Comparison of ENCODE assay signal across 9 mouse cellular contexts in the genomic region with DNA sequence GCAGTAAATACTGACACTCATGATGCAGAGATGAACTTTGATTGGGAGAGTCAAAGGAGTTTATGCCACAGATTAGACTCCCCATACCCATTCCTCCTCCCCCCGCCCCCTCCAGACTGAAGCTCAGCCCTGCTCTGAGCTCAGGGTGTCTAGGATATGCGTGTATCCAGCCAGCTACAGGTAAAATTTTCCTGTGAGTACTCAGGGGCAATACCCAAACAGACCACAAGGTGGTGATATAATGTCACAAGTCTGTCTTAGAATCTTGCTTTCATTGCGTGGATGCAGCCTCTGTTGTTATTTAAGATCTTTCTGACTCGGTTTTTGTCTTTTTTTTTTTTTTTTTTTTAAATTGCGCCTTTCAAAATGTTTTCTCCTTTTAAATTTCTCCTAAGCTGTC. TPM values are rescaled to one million over a fixed set of nuclear protein-coding genes. Genes with fewer than 3 reads are reported as not detected.
DNase-seq lines count a peak whose midpoint lies in the region; ATAC-seq and TF ChIP-seq lines count a peak whose summit lies in the region.
"Had no signal": no experiment of that assay in that cellular context is flagged by ENCODE, and none has a peak within 500 bp of the region (broad histone marks: within the 10 kb centered on the region; RNA-seq: fewer than 3 reads in every experiment).

No protein-coding gene starts in this region.

- no peak for TF ChIP-seq EP300 in MEL (IDR thresholded peaks at IDR 0.05; ENCODE audit: low read depth in 1 of 2, low read length in 2 of 2)

- H3K79me3 ChIP-seq in C2C12 (ENCODE audit: low read depth) = no peaks in the 10 kb centered on the region

- TF ChIP-seq CTCF in C2C12 (IDR thresholded peaks at IDR 0.05; ENCODE audit: control insufficient read depth, insufficient read depth, insufficient read length) (peak; percentile 8), MEL (IDR thresholded peaks at IDR 0.05 in 2 of 3, conservative IDR thresholded peaks at IDR 0.05 in 1 of 3; ENCODE audit: control insufficient read depth in 1 of 3, insufficient read depth in 1 of 3, low read depth in 2 of 3, low read length in 3 of 3, poor library complexity in 1 of 3, severe bottlenecking in 1 of 3) (peak; percentile 43 to 89 (median 86))
- TF ChIP-seq CTCF in lung, adult 2 months (IDR thresholded peaks at IDR 0.05; ENCODE audit: insufficient read depth, low read length) = no peak

- H3K9ac ChIP-seq in MEL (ENCODE audit: control insufficient read depth, low read depth, low read length, poor library complexity, severe bottlenecking) = no peak overlapping the region
- H3K9ac ChIP-seq: heart, embryonic 13.5 days had no signal

- 4% methylated on average over 5 of the region's 5 CpGs for WGBS in lung, adult 2 months

- no peak overlapping the region for H3ac ChIP-seq in C2C12 (ENCODE audit: control insufficient read depth, insufficient read length, low read depth)

- ATAC-seq in neutrophil, adult 5-6 weeks (ENCODE audit: extremely low read depth, insufficient number of reproducible peaks, low FRiP score, poor library complexity, severe bottlenecking) = peak; percentile 64

- no peak overlapping the region for H3K27ac ChIP-seq in MEL (ENCODE audit: control insufficient read depth, low read depth, low read length)
- H3K27ac ChIP-seq: heart, embryonic 13.5 days had no signal

- peak; percentile 95 for TF ChIP-seq RAD21 in MEL (IDR thresholded peaks at IDR 0.05; ENCODE audit: low read depth, low read length)

- peak; percentile 79 for DNase-seq in MEL (ENCODE audit: low read depth, low spot score)
- DNase-seq in cerebellum, postnatal 10 days = peak; percentile 85 to 92
- DNase-seq in gastrocnemius, postnatal 14 days = peak; percentile 12
- DNase-seq in kidney, postnatal 14 days = peak; percentile 79
- peak; percentile 23 for DNase-seq in lung, adult 2 months
- DNase-seq in ovary, adult 18-20 months (ENCODE audit: low spot score) = no peak

- H3K27me3 ChIP-seq in C2C12 (ENCODE audit: control insufficient read depth, insufficient read depth, insufficient read length) = no peaks in the 10 kb centered on the region
- H3K27me3 ChIP-seq in MEL (ENCODE audit: control insufficient read depth in 1 of 2, insufficient read depth in 2 of 2, low read length in 2 of 2) = no peaks in the 10 kb centered on the region
- H3K27me3 ChIP-seq: heart, embryonic 13.5 days had no signal

- H3K9me3 ChIP-seq in MEL (replicated peaks; ENCODE audit: insufficient read depth, low read length) = no peaks in the 10 kb centered on the region

- intact Hi-C loops in gastrocnemius, postnatal 14 days (cut with DNase I; ENCODE audit: low total_unique reads) = no loop called here

- H3K4me1 ChIP-seq in MEL (ENCODE audit: control insufficient read depth in 1 of 2, insufficient read depth in 2 of 2, low read length in 2 of 2) = no peaks in the 10 kb centered on the region
- H3K4me1 ChIP-seq in lung, adult 2 months (ENCODE audit: control insufficient read depth, insufficient read depth, low read length) = no peaks in the 10 kb centered on the region; the same call in 1 of the 2 replicates

- H3K36me3 ChIP-seq in C2C12 (ENCODE audit: control insufficient read depth, insufficient read depth) (no peaks in the 10 kb centered on the region), MEL (ENCODE audit: control insufficient read depth in 1 of 2, insufficient read depth in 2 of 2, low read length in 2 of 2) (no peaks in the 10 kb centered on the region)
- H3K36me3 ChIP-seq: heart, embryonic 13.5 days had no signal

- no peak overlapping the region for H3K4me3 ChIP-seq in C2C12 (ENCODE audit: insufficient read depth, poor library complexity, severe bottlenecking)
- no peak overlapping the region for H3K4me3 ChIP-seq in MEL (ENCODE audit: control insufficient read depth in 1 of 2, insufficient read depth in 1 of 2, low read depth in 2 of 2, low read length in 2 of 2)
- H3K4me3 ChIP-seq in lung, adult 2 months (replicated peaks; ENCODE audit: extremely low read depth, low read depth, low read length) = no peak overlapping the region
- H3K4me3 ChIP-seq: heart, embryonic 13.5 days had no signal

- no peak for TF ChIP-seq POLR2A in MEL (IDR thresholded peaks at IDR 0.05; ENCODE audit: control insufficient read depth in 1 of 2, insufficient read depth in 1 of 2, low read depth in 1 of 2, low read length in 2 of 2, poor library complexity in 1 of 2)
- TF ChIP-seq POLR2A in lung, adult 2 months (IDR thresholded peaks at IDR 0.05; ENCODE audit: borderline replicate concordance, extremely low read depth, low read depth, low read length) = no peak

- H3K79me2 ChIP-seq in C2C12 (ENCODE audit: control insufficient read depth, insufficient read depth) (no peaks in the 10 kb centered on the region), MEL (ENCODE audit: control insufficient read depth, insufficient read depth, low read length, poor library complexity) (no peaks in the 10 kb centered on the region)

TF ChIP-seq in C2C12, 6 proteins besides CTCF, POLR2A, EP300 and RAD21:
- TF ChIP-seq MAX (IDR thresholded peaks at IDR 0.05) (no peak), CEBPB (IDR thresholded peaks at IDR 0.05; ENCODE audit: low read depth) (no peak), MYOD1 (IDR thresholded peaks at IDR 0.05; ENCODE audit: control insufficient read depth, insufficient read length, low read depth) (no peak), USF1 (IDR thresholded peaks at IDR 0.05; ENCODE audit: low read depth) (no peak), MYOG (IDR thresholded peaks at IDR 0.05; ENCODE audit: control insufficient read depth, extremely low read depth, insufficient read length) (no peak), FOSL1 (IDR thresholded peaks at IDR 0.05; ENCODE audit: insufficient read depth, low read length, poor library complexity, severe bottlenecking) (no peak)

TF ChIP-seq in MEL, 35 proteins besides CTCF, POLR2A, EP300 and RAD21:
- TF ChIP-seq BHLHE40 (IDR thresholded peaks at IDR 0.05; ENCODE audit: borderline replicate concordance, low read depth, low read length) (no peak), ZC3H11A (IDR thresholded peaks at IDR 0.05; ENCODE audit: low read depth, low read length) (peak; percentile 82), HCFC1 (IDR thresholded peaks at IDR 0.05; ENCODE audit: low read depth, low read length) (no peak), RCOR1 (IDR thresholded peaks at IDR 0.05; ENCODE audit: low read depth, low read length) (0 out of 2 replicates have a peak, but pooled peaks have one; percentile 10), SMC3 (IDR thresholded peaks at IDR 0.05; ENCODE audit: low read depth, low read length) (peak; percentile 90), SIN3A (IDR thresholded peaks at IDR 0.05; ENCODE audit: low read length) (0 out of 2 replicates have a peak, but pooled peaks have one; percentile 26), MYC (IDR thresholded peaks at IDR 0.05; ENCODE audit: low read depth, low read length) (0 out of 2 replicates have a peak, but pooled peaks have one; percentile 15), ZNF384 (IDR thresholded peaks at IDR 0.05; ENCODE audit: low read depth, low read length) (peak; percentile 77), ZKSCAN1 (IDR thresholded peaks at IDR 0.05; ENCODE audit: low read depth, low read length) (no peak), JUND (IDR thresholded peaks at IDR 0.05; ENCODE audit: low read depth, low read length) (no peak)

RNA-seq across cellular contexts. Expression of a gene that starts 52.3 kb away (rescaled TPM):
- polyA plus RNA-seq in C2C12 (2012; fragmentation: generic; extraction: Trizol) = 9.3 TPM
- 33.6 and 38.1 TPM in 2 replicates for total RNA-seq in MEL (2012; rRNA removed)
- 10 to 100 TPM; 29.9 to 37.0 TPM for polyA plus RNA-seq in MEL (2012; ENCODE audit: insufficient read depth in 1 of 2, insufficient read length in 2 of 2, low read depth in 1 of 2, low replicate concordance in 2 of 2, missing spikeins in 1 of 2)
- total RNA-seq in gastrocnemius, postnatal 14 days (2021) = 10 to 100 TPM; 14.3 to 14.6 TPM
- 25.9 and 38.7 TPM in 2 replicates for polyA plus RNA-seq in lung, adult 2 months (2012; rRNA removed)
- total RNA-seq in neutrophil, adult 5-6 weeks (2017) = 199 and 208 TPM in 2 replicates
